In genomic region chr10:8866062-8866642, GRCm38 (mm10) we compare ENCODE assay signal across 9 mouse cellular contexts. TPM values are rescaled to one million over a fixed set of nuclear protein-coding genes. Genes with fewer than 3 reads are reported as not detected.
DNase-seq lines count a peak whose midpoint lies in the region; ATAC-seq lines count a peak whose summit lies in the region.
"Had no signal": no experiment of that assay in that cellular context is flagged by ENCODE, and none has a peak within 500 bp of the region (broad histone marks: within the 10 kb centered on the region; RNA-seq: fewer than 3 reads in every experiment).

No protein-coding gene starts in this region.

- no peak overlapping the region for H3K27ac ChIP-seq in midbrain, embryonic 15.5 days
- H3K27ac ChIP-seq in midbrain, embryonic 13.5 days = no peak overlapping the region
- peak overlapping the region; percentile 71 for H3K27ac ChIP-seq in limb, embryonic 15.5 days
- H3K27ac ChIP-seq in stomach, embryonic 16.5 days (ENCODE audit: low read length) = peak overlapping the region; percentile 55; the same call in 1 of the 2 replicates
- H3K27ac ChIP-seq: midbrain, embryonic 12.5 days had no signal

- peak; percentile 65 to 76 for DNase-seq in heart, postnatal 14 days
- DNase-seq in left cerebral cortex, adult 8-10 months (ENCODE audit: low spot score in 2 of 2) = no peak
- no peak for DNase-seq in natural killer cell, adult 2 months (ENCODE audit: low spot score in 2 of 2)
- no peak for DNase-seq in thymus, postnatal 4 days

- intact Hi-C loops in heart, postnatal 14 days (cut with DNase I) = no loop called here

- H3K27me3 ChIP-seq in midbrain, embryonic 15.5 days (replicated peaks) = no peaks in the 10 kb centered on the region
- H3K27me3 ChIP-seq in midbrain, embryonic 13.5 days = no peaks in the 10 kb centered on the region
- H3K27me3 ChIP-seq in limb, embryonic 15.5 days = no peaks in the 10 kb centered on the region
- no peaks in the 10 kb centered on the region for H3K27me3 ChIP-seq in stomach, embryonic 16.5 days (ENCODE audit: control insufficient read depth, insufficient read depth, low read length)
- H3K27me3 ChIP-seq: midbrain, embryonic 12.5 days had no signal

- no peak overlapping the region for H3K4me2 ChIP-seq in midbrain, embryonic 15.5 days
- H3K4me2 ChIP-seq in midbrain, embryonic 13.5 days (replicated peaks) = no peak overlapping the region
- no peak overlapping the region for H3K4me2 ChIP-seq in limb, embryonic 15.5 days
- no peak overlapping the region for H3K4me2 ChIP-seq in stomach, embryonic 16.5 days (ENCODE audit: low read depth, low read length)
- H3K4me2 ChIP-seq: midbrain, embryonic 12.5 days had no signal

- H3K9ac ChIP-seq in midbrain, embryonic 15.5 days = no peak overlapping the region
- no peak overlapping the region for H3K9ac ChIP-seq in midbrain, embryonic 13.5 days (replicated peaks)
- H3K9ac ChIP-seq in limb, embryonic 15.5 days = no peak overlapping the region
- no peak overlapping the region for H3K9ac ChIP-seq in stomach, embryonic 16.5 days (ENCODE audit: low read length)
- H3K9ac ChIP-seq: midbrain, embryonic 12.5 days had no signal

- H3K4me1 ChIP-seq in midbrain, embryonic 15.5 days = peaks cover 3% of the 10 kb centered on the region; the same call in 1 of the 2 replicates
- no peaks in the 10 kb centered on the region for H3K4me1 ChIP-seq in midbrain, embryonic 13.5 days (replicated peaks)
- peaks cover 36% of the 10 kb centered on the region for H3K4me1 ChIP-seq in limb, embryonic 15.5 days
- H3K4me1 ChIP-seq in stomach, embryonic 16.5 days (ENCODE audit: control insufficient read depth, insufficient read depth, low read length) = 0 out of 2 replicates have a peak, but pooled peaks cover 6% of the 10 kb centered on the region
- H3K4me1 ChIP-seq: midbrain, embryonic 12.5 days had no signal

- no peaks in the 10 kb centered on the region for H3K9me3 ChIP-seq in midbrain, embryonic 15.5 days
- H3K9me3 ChIP-seq in midbrain, embryonic 13.5 days = no peaks in the 10 kb centered on the region
- H3K9me3 ChIP-seq in limb, embryonic 15.5 days = no peaks in the 10 kb centered on the region
- H3K9me3 ChIP-seq in stomach, embryonic 16.5 days (replicated peaks; ENCODE audit: control insufficient read depth, low read length) = no peaks in the 10 kb centered on the region
- H3K9me3 ChIP-seq: midbrain, embryonic 12.5 days had no signal

- WGBS in midbrain, embryonic 15.5 days = 87% methylated on average over 4 of the region's 4 CpGs
- 79% methylated on average over 4 of the region's 4 CpGs for WGBS in midbrain, embryonic 13.5 days
- 50% methylated on average over 4 of the region's 4 CpGs for WGBS in limb, embryonic 15.5 days
- WGBS in stomach, embryonic 16.5 days = 62% methylated on average over 4 of the region's 4 CpGs

- peak; percentile 43; the same call in 1 of the 2 replicates for ATAC-seq in midbrain, embryonic 15.5 days (replicated peaks)
- no peak for ATAC-seq in midbrain, embryonic 13.5 days
- ATAC-seq in limb, embryonic 15.5 days (ENCODE audit: insufficient number of reproducible peaks, low FRiP score, low TSS enrichment, low read depth) = peak; percentile 69
- ATAC-seq in stomach, embryonic 16.5 days (ENCODE audit: insufficient read depth, low FRiP score) = peak; percentile 68

- H3K36me3 ChIP-seq in midbrain, embryonic 15.5 days (replicated peaks) = no peaks in the 10 kb centered on the region
- no peaks in the 10 kb centered on the region for H3K36me3 ChIP-seq in midbrain, embryonic 13.5 days
- no peaks in the 10 kb centered on the region for H3K36me3 ChIP-seq in limb, embryonic 15.5 days
- H3K36me3 ChIP-seq in stomach, embryonic 16.5 days (ENCODE audit: control insufficient read depth, insufficient read depth, low read length) = no peaks in the 10 kb centered on the region
- H3K36me3 ChIP-seq: midbrain, embryonic 12.5 days had no signal

- H3K4me3 ChIP-seq in midbrain, embryonic 15.5 days = no peak overlapping the region
- no peak overlapping the region for H3K4me3 ChIP-seq in midbrain, embryonic 13.5 days (replicated peaks)
- no peak overlapping the region for H3K4me3 ChIP-seq in limb, embryonic 15.5 days
- no peak overlapping the region for H3K4me3 ChIP-seq in stomach, embryonic 16.5 days (replicated peaks; ENCODE audit: low read length)
- H3K4me3 ChIP-seq: midbrain, embryonic 12.5 days had no signal

RNA-seq across cellular contexts. Expression of gene Sash1, which starts 19.7 kb away (rescaled TPM):
- 3.1 and 3.3 TPM in 2 replicates for polyA plus RNA-seq in midbrain, embryonic 15.5 days (2015; fragmentation: Nextera tagmentation; extraction: Ambion mirVana)
- polyA plus RNA-seq in midbrain, embryonic 13.5 days (2015; fragmentation: Nextera tagmentation; extraction: Ambion mirVana) = 3.2 and 4.5 TPM in 2 replicates
- 10 to 100 TPM; 38.4 to 39.8 TPM for total RNA-seq in heart, postnatal 14 days (2021)
- 5.9 and 6.3 TPM in 2 replicates for polyA plus RNA-seq in limb, embryonic 15.5 days (2015; fragmentation: Nextera tagmentation; extraction: Ambion mirVana)
- polyA plus RNA-seq in stomach, embryonic 16.5 days (2015; fragmentation: Nextera tagmentation; extraction: Ambion mirVana) = 2.9 and 3.4 TPM in 2 replicates
- total RNA-seq in left cerebral cortex, adult 8-10 months (2022) = 10 to 100 TPM; 55.2 to 62.5 (median 57.8) TPM

Comparison
In these comparisons a context has a peak if more than half of its experiments do, and no peak if none do; other contexts are left out.
1. H3K27ac ChIP-seq: peak in limb, embryonic 15.5 days (single experiment) and stomach, embryonic 16.5 days (single experiment); none in midbrain, embryonic 15.5 days (single experiment) and midbrain, embryonic 13.5 days (single experiment).
2. DNase-seq: peak in heart, postnatal 14 days (2 of 2); none in left cerebral cortex, adult 8-10 months (0 of 2), natural killer cell, adult 2 months (0 of 2) and thymus, postnatal 4 days (single experiment).